Mouse (Mus musculus) liver, embryonic 11.5 days (tissue): ENCODE measurements around the gene Wdr6. TPM values are rescaled to one million over a fixed set of nuclear protein-coding genes. Genes with fewer than 3 reads are reported as not detected.
"Not testable (repeated sequence)": the region's sequence is repeated elsewhere in the genome, so short reads cannot be mapped to it uniquely, and the experiment has no call there.

Source experiments
- ATAC-seq: fragments of 200-750 bp; cut with Nextera tagmentation; replicated peaks from 2 replicates; pipeline ENCODE4 v1.8.0; 2017; ENCODE audit warnings: moderate number of reproducible peaks, mild to moderate bottlenecking, moderate TSS enrichment, moderate library complexity; ENCODE audit not compliant: low FRiP score
- DNase-seq: peaks from one replicate; pipeline ENCODE4 v3.0.0-alpha.2; 2017; ENCODE audit warnings: low spot score
- H3K27ac ChIP-seq: fragments of 300-500 bp; sonication (generic); 2 replicates; pipeline ENCODE4 v1.5.1; 2014; ENCODE audit warnings: mild to moderate bottlenecking, low read depth, low read length, control low read depth
- H3K27me3 ChIP-seq: fragments of 300-500 bp; sonication (generic); replicated peaks from 2 replicates; pipeline ENCODE4 v1.6.1; 2014; ENCODE audit warnings: low read length, mixed read lengths; ENCODE audit not compliant: control insufficient read depth, insufficient read depth
- H3K36me3 ChIP-seq: fragments of 300-500 bp; sonication (generic); 2 replicates; pipeline ENCODE4 v1.6.1; 2014; ENCODE audit warnings: mild to moderate bottlenecking, low read length, moderate library complexity, mixed read lengths; ENCODE audit not compliant: control insufficient read depth, insufficient read depth
- H3K4me1 ChIP-seq: fragments of 300-500 bp; sonication (generic); replicated peaks from 2 replicates; pipeline ENCODE4 v1.6.1; 2014; ENCODE audit warnings: low read length, mixed read lengths; ENCODE audit not compliant: control insufficient read depth, insufficient read depth
- H3K4me2 ChIP-seq: fragments of 300-500 bp; sonication (generic); 2 replicates; pipeline ENCODE4 v1.6.1; 2014; ENCODE audit warnings: mild to moderate bottlenecking, control low read depth, moderate library complexity
- H3K4me3 ChIP-seq: fragments of 300-500 bp; sonication (generic); 2 replicates; pipeline ENCODE4 v1.5.1; 2014; ENCODE audit warnings: low read depth, low read length, control low read depth
- H3K9ac ChIP-seq: fragments of 300-500 bp; sonication (generic); 2 replicates; pipeline ENCODE4 v1.6.1; 2014; ENCODE audit warnings: low read depth, low read length, control low read depth
- H3K9me3 ChIP-seq: fragments of 300-500 bp; sonication (generic); 2 replicates; pipeline ENCODE4 v1.6.1; 2016; ENCODE audit warnings: low read length, inconsistent platforms, mixed read lengths; ENCODE audit not compliant: control insufficient read depth
- WGBS: fragments of 180-500 bp; shearing (Covaris S2); extraction: QIAGEN DNeasy Blood & Tissue Kit; methylation state at CpG from one replicate; pipeline ENCODE4 v1.1.7; 2014; 5-methylcytosine and 5-hydroxymethylcytosine counted together
- polyA plus RNA-seq: library from polyadenylated mRNA; unstranded; fragments of >200 nt; fragmentation: Nextera tagmentation; extraction: Ambion mirVana; gene quantifications from 2 replicates; pipeline ENCODE4 v1.2.1, GENCODE M21; 2014

Wdr6 gene
- polyA plus RNA-seq = 51.8 and 54.0 TPM in 2 replicates

DNA sequence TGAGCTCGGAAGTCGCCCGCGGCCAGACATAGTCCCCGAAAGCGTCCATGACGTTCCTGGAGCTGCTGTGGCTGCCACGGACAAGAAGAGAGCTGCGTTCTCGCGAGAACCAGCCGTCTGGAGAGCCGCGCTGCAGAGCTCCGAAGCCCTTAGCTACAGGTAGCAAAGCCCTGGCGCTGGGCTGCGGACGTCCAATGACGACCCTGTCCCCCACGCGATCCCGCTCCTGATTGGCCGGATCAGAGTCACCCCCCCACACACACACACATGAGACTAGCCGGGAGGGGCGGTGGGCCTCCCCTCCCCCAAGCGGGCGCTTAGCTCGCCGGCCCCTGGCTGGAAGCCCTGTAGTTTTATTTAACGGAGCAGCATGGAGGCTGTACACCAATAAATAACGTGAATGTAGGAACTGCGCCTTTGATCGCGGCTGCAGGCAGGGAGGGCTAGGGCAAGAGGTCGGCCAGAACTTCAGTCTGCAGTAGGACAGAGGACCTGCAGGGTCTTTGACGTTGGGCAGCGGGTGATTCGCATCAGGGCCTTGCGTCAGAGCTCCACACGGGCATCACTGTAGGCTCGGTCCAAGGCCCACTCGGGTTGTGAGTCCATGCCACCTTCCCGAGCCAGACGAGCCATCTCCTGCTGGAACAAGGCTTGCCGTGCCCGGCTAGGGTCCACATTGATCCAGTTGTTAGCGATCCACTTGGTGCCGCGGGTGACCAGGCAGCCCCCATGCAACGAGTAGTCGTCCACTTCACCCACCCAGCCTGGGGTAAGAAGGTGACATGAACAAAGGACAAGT is at the start of gene Wdr6:
Gene Wdr6 (minus strand): TSS at position 195 of the 799 bp plus-strand sequence.
- WGBS = 6% methylated on average over 51 of the region's 51 CpGs
- Histone ChIP-seq H3K4me3 (peak within 1 kb of the TSS; percentile 78), H3K4me2 (peak within 1 kb of the TSS; percentile 90), H3K27me3 (no peaks in the 10 kb centered on the region), H3K27ac (peak within 1 kb of the TSS; percentile 82), H3K9me3 (no peaks in the 10 kb centered on the region), H3K4me1 (peaks cover 17% of the 10 kb centered on the region), H3K9ac (peak within 1 kb of the TSS; percentile 76), H3K36me3 (peaks cover 14% of the 10 kb centered on the region; the same call in 1 of the 2 replicates)
- DNase-seq (peak; percentile 92), ATAC-seq (peak; percentile 96)

- Histone ChIP-seq H3K27me3 (no peaks in the 10 kb centered on the region), H3K4me3 (no peak overlapping the region), H3K4me2 (no peak overlapping the region), H3K36me3 (peaks cover 8% of the 10 kb centered on the region), H3K9ac (no peak overlapping the region), H3K9me3 (no peaks in the 10 kb centered on the region), H3K4me1 (peaks cover 12% of the 10 kb centered on the region; the same call in 1 of the 2 replicates), H3K27ac (no peak overlapping the region)
- 61% methylated on average over 4 of the region's 4 CpGs for WGBS
- DNase-seq (no peak), ATAC-seq (no peak)
Observed at GRCm38 (mm10) chr9:108628141-108628540, 49.6 kb upstream of the Wdr6 start.

DNA sequence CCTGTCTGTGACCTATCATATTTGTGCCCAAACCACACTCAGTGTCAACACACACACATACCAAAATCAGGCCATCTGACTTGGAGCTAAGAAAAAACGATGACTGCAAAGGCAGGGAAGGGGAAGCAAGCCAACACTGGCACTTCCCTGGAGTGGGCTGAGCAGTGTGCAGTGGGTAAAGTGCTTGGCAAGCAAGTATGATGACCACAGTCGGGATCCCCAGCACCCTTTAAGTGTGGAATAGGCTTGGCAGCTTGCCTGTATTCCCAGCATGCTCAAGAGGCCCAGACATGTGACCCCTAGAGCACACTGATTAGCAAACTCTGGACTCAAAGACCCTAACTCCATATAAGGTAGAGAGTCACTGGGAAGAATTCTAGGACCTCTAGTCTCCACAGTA is 48.0 kb upstream of the Wdr6 start:
- Histone ChIP-seq H3K4me2 (no peak overlapping the region), H3K27me3 (no peaks in the 10 kb centered on the region), H3K9ac (no peak overlapping the region), H3K27ac (no peak overlapping the region), H3K4me1 (peaks cover 8% of the 10 kb centered on the region; the same call in 1 of the 2 replicates), H3K36me3 (peaks cover 8% of the 10 kb centered on the region), H3K4me3 (no peak overlapping the region), H3K9me3 (no peaks in the 10 kb centered on the region)
- 81% methylated on average over 2 of the region's 2 CpGs for WGBS
- no peak for ATAC-seq
- DNase-seq = no peak

GRCm38 (mm10) chr9:108617301-108617700 is 38.8 kb upstream of the Wdr6 start:
- no peak for ATAC-seq
- no peak overlapping the region for H3K27ac ChIP-seq
- H3K4me2 ChIP-seq = no peak overlapping the region
- H3K36me3 ChIP-seq = peaks cover 30% of the 10 kb centered on the region
- no peak overlapping the region for H3K9ac ChIP-seq
- no peaks in the 10 kb centered on the region for H3K9me3 ChIP-seq
- no peaks in the 10 kb centered on the region for H3K27me3 ChIP-seq
- 87% methylated on average over 1 of the region's 1 CpGs for WGBS
- H3K4me3 ChIP-seq = no peak overlapping the region
- DNase-seq = no peak
- no peaks in the 10 kb centered on the region for H3K4me1 ChIP-seq

GRCm38 (mm10) chr9:108611488-108611887 is 32.9 kb upstream of the Wdr6 start:
- no peaks in the 10 kb centered on the region; the same call in 1 of the 2 replicates for H3K4me1 ChIP-seq
- no peak for ATAC-seq
- H3K27ac ChIP-seq = no peak overlapping the region
- H3K9me3 ChIP-seq = no peaks in the 10 kb centered on the region
- no peak overlapping the region for H3K9ac ChIP-seq
- H3K36me3 ChIP-seq = peaks cover 42% of the 10 kb centered on the region
- H3K4me2 ChIP-seq = no peak overlapping the region
- no peaks in the 10 kb centered on the region for H3K27me3 ChIP-seq
- no peak overlapping the region for H3K4me3 ChIP-seq
- 94% methylated on average over 10 of the region's 10 CpGs for WGBS
- no peak for DNase-seq

DNA sequence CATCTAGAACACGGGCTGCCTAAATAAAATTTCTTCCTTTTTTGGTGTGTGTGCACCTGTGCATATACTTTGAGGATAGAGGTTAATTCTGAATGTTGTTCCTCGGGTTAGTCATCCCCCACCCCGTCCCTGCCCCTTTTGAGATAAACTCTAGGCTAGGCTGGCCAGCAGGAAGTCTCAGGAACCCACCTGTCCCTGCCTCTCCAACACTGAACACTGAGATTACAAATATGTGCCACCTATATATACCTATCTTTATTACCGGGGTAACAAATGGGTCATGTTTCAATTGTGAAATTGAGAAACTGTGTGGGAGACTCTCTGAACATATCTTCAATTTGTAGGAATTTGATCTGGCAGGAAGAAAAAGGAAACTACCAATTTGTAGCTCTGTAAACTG is 30.4 kb upstream of the Wdr6 start:
- DNase-seq (no peak), ATAC-seq (no peak)
- H3K4me2 ChIP-seq = no peak overlapping the region
- no peak overlapping the region for H3K4me3 ChIP-seq
- H3K27ac ChIP-seq = no peak overlapping the region
- peaks cover 42% of the 10 kb centered on the region for H3K36me3 ChIP-seq
- no peak overlapping the region for H3K9ac ChIP-seq
- no peaks in the 10 kb centered on the region for H3K9me3 ChIP-seq
- no peaks in the 10 kb centered on the region; the same call in 1 of the 2 replicates for H3K4me1 ChIP-seq
- no peaks in the 10 kb centered on the region for H3K27me3 ChIP-seq
- 76% methylated on average over 4 of the region's 4 CpGs for WGBS

- DNase-seq, ATAC-seq, H3K4me1 ChIP-seq, H3K9me3 ChIP-seq, H3K4me3 ChIP-seq, H3K9ac ChIP-seq, H3K27me3 ChIP-seq, H3K27ac ChIP-seq, H3K4me2 ChIP-seq: not testable (repeated sequence)
- peaks cover 46% of the 10 kb centered on the region for H3K36me3 ChIP-seq
- 85% methylated on average over 5 of the region's 5 CpGs for WGBS
Observed at GRCm38 (mm10) chr9:108607929-108608328, 29.4 kb upstream of the Wdr6 start.

DNA sequence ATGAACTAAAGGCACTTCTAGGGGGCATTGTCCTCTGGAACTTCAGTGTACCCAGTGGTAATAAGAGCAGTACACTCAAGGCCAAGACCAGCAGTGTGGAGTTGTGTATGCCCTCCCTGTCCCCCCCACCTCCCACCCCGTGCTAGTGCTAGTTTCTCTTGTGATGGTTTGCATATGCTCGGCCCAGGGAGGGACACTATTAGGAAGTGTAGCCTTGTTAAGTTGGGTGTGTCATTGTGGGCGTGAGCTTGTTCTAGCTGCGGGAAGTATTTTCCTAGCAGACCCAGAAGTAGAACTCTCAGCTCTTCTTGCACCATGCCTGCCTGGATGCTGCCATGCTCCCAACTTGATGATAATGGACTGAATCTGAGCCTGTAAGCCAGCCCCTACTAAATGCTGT is 23.4 kb upstream of the Wdr6 start:
- Histone ChIP-seq H3K9ac (no peak overlapping the region), H3K36me3 (peaks cover 18% of the 10 kb centered on the region; the same call in 1 of the 2 replicates), H3K4me3 (no peak overlapping the region), H3K9me3 (no peaks in the 10 kb centered on the region), H3K27me3 (no peaks in the 10 kb centered on the region), H3K4me1 (peaks cover 2% of the 10 kb centered on the region; the same call in 1 of the 2 replicates), H3K4me2 (no peak overlapping the region), H3K27ac (no peak overlapping the region)
- 75% methylated on average over 4 of the region's 4 CpGs for WGBS
- DNase-seq (no peak), ATAC-seq (no peak)

DNA sequence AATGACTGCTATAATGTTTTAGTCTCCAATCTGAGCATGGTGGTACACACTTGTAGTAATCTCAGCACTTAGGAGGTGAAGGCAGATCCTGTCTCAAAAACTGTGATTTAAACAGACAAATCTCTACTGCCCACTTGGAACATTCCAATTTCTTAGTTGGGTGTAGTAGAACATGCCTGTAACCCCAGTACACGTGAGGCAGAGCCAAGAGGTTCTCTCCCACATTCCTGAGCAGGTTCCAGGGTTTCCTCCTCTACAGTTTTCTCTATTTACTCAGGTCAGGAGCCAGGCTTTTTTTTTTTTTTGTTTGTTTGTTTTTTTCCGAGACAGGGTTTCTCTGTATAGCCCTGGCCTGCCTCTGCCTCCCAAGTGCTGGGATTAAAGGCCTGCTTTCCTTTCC is 21.5 kb upstream of the Wdr6 start:
- Histone ChIP-seq H3K4me3 (no peak overlapping the region), H3K27ac (no peak overlapping the region), H3K27me3 (no peaks in the 10 kb centered on the region), H3K9me3 (no peaks in the 10 kb centered on the region), H3K4me2 (no peak overlapping the region), H3K36me3 (peaks cover 12% of the 10 kb centered on the region; the same call in 1 of the 2 replicates), H3K4me1 (peaks cover 6% of the 10 kb centered on the region; the same call in 1 of the 2 replicates), H3K9ac (no peak overlapping the region)
- WGBS = 61% methylated on average over 2 of the region's 2 CpGs
- DNase-seq (no peak), ATAC-seq (no peak)
